Mouse (Mus musculus): ENCODE results near the gene Ms4a4c. TPM values are rescaled to one million over a fixed set of nuclear protein-coding genes. Genes with fewer than 3 reads are reported as not detected.
"Not testable (repeated sequence)": the region's sequence is repeated elsewhere in the genome, so short reads cannot be mapped to it uniquely, and the experiment has no call there.

The Ms4a4c gene
- total RNA-seq (2021), result not detected

DNA sequence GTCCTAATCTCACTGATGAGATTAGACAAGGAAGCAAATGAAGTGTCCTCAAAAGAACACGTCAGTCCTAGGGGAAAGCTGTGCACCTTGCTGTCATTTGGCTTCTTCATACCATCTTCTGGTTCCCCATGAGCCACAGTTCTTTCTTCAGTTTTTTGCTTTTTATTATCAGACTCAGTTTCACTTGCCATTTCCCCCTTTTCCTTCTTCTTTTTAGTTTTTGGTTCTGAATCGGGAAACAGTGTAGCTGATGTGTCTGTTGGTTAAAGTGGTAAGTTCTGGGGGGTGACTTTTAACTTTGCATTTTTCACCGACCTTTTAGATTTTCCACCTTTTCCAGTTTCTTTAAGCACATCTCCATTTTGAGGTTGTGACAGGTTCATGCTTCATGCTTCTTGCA is at the start of gene Ms4a4c:
Gene Ms4a4c (plus strand): TSS at position 244 of the 400 bp plus-strand sequence.
- intact Hi-C loops (cut with DNase I), result no loop called here
- DNase-seq (ENCODE audit: extremely low spot score in 1 of 2, low spot score in 2 of 2), result no peak

GRCm38 (mm10) chr19:11355730-11356129 is 48.8 kb upstream of the Ms4a4c start:
- no peak for DNase-seq (ENCODE audit: extremely low spot score in 1 of 2, low spot score in 2 of 2)
- intact Hi-C loops (cut with DNase I), result loop anchor here (5.0 kb wide), 1 partner anchor 412 kb away; no protein-coding TSS in a partner anchor

DNA sequence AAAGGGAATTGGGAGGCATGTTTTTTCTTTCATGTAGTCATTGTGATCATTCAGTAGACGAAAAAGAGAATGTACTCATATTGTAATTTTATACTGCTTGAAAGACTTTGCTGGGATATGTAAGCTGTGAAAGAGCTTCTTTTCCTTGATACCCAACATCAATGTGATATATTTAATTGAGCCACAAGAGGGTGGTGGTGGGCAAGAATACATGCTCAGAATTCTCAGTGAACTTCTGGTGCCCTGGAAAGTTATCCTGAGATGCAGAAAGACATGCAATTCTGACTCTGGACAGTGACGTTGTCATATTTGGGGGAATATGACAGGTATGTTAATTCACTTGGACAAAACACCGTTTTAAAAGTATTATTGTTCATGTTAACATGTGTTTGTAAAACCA is 44.5 kb upstream of the Ms4a4c start:
- peak in 1 of 2 experiments; percentile 4 for DNase-seq (ENCODE audit: extremely low spot score in 1 of 2, low spot score in 2 of 2)
- intact Hi-C loops (cut with DNase I), result no loop called here

DNA sequence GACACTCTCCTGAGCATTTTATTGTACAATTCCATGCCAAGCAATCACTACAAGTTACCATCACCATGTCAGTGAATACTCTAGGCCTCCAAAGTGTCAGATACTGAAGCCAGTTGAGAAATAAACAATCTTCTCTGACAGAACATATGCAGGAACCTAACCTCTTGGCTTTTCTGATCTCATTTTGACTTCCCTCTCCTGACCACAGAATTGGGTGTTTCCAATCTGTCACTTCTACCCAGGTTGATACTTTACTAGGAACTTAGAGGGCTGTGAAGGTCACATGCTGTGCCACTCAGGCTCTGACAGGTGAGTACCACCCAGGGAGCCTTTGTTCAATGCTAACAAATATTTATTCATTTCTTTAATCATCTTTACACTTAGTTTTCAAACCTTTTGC is 42.6 kb upstream of the Ms4a4c start:
- intact Hi-C loops (cut with DNase I), result no loop called here
- DNase-seq (ENCODE audit: extremely low spot score in 1 of 2, low spot score in 2 of 2), result no peak

GRCm38 (mm10) chr19:11368310-11368709 is 36.3 kb upstream of the Ms4a4c start:
- no peak for DNase-seq (ENCODE audit: extremely low spot score in 1 of 2, low spot score in 2 of 2)
- intact Hi-C loops (cut with DNase I), result no loop called here

GRCm38 (mm10) chr19:11371181-11371580 is 33.4 kb upstream of the Ms4a4c start:
- intact Hi-C loops (cut with DNase I), result no loop called here
- no peak for DNase-seq (ENCODE audit: extremely low spot score in 1 of 2, low spot score in 2 of 2)

GRCm38 (mm10) chr19:11375273-11375672 is 29.3 kb upstream of the Ms4a4c start, which contains the start of gene Ms4a4a:
TSS of gene Ms4a4a (plus strand) at chr19:11375523.
- intact Hi-C loops (cut with DNase I), result no loop called here
- no peak for DNase-seq (ENCODE audit: extremely low spot score in 1 of 2, low spot score in 2 of 2)

- DNase-seq (ENCODE audit: extremely low spot score in 1 of 2, low spot score in 2 of 2), result no peak
- intact Hi-C loops (cut with DNase I), result no loop called here
These were observed 28.2 kb upstream of the Ms4a4c start for GRCm38 (mm10) chr19:11376399-11376798.

- intact Hi-C loops (cut with DNase I), result no loop called here
- DNase-seq (ENCODE audit: extremely low spot score in 1 of 2, low spot score in 2 of 2), result no peak
These were observed 17.5 kb upstream of the Ms4a4c start for GRCm38 (mm10) chr19:11387109-11387508.

GRCm38 (mm10) chr19:11387685-11388084 is 16.9 kb upstream of the Ms4a4c start:
- intact Hi-C loops (cut with DNase I), result no loop called here
- DNase-seq (ENCODE audit: extremely low spot score in 1 of 2, low spot score in 2 of 2), result no peak

DNA sequence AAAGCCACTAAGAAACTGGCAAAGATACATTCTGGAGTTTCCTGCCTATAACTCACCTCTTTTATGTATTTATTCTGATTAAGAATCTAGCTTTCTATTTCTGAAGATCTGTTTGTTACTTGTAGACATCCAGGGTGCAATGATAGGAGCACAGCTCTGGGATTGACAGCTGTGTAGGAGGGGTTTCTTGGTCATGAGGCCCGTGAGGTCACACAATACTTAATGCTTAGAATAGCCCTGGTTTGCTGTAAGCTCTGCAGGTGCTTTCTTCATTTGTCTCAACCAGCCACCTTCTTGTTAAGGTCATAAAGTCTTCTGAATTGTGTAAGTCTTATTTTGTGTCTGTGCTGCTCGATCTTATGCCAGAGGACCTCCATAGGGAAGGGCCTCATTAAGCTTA is 15.6 kb upstream of the Ms4a4c start:
- DNase-seq (ENCODE audit: extremely low spot score in 1 of 2, low spot score in 2 of 2), result no peak
- intact Hi-C loops (cut with DNase I), result no loop called here

DNA sequence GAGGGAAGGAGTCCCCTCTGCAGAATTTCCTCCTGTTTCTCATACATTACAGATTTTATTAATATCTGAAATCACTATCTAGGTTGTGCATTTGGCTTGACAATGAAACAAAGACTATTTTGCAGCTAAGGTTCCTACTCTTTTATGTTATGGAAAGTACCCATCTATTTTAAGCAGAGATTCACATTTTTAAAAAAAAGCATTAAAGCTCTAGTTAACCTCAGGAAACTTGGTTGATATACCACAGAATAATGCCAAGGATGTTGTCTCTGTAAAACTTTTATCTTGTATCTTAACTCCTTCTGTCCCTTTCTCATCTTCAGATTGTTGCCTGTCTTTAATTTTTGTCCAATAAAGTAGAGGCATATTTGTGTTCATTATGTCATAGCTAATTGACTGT is 8.8 kb upstream of the Ms4a4c start:
- no peak for DNase-seq (ENCODE audit: extremely low spot score in 1 of 2, low spot score in 2 of 2)
- intact Hi-C loops (cut with DNase I), result no loop called here

- intact Hi-C loops (cut with DNase I), result no loop called here
- DNase-seq (ENCODE audit: extremely low spot score in 1 of 2, low spot score in 2 of 2), result no peak
These were observed 2.9 kb downstream of the Ms4a4c start for GRCm38 (mm10) chr19:11407428-11407827.

DNA sequence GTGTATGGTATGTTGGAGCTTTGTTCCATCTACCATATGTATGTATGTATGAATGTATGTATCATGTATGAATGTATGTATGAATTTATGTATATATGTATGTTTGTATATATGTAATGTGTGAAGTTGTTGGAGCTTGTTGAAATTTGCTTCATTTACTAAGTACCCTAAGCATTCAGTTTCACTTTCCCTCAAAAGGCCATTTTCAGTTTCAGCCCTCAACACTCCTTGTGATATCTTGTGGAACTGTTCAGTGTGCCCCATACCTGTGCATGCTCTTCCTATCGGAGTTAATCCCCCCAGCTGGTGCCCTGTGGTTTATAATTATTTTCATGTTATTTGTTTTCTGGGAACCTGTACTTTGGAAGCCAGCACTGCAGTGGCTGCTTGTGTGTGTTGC is 4.0 kb downstream of the Ms4a4c start:
- intact Hi-C loops (cut with DNase I), result no loop called here

DNA sequence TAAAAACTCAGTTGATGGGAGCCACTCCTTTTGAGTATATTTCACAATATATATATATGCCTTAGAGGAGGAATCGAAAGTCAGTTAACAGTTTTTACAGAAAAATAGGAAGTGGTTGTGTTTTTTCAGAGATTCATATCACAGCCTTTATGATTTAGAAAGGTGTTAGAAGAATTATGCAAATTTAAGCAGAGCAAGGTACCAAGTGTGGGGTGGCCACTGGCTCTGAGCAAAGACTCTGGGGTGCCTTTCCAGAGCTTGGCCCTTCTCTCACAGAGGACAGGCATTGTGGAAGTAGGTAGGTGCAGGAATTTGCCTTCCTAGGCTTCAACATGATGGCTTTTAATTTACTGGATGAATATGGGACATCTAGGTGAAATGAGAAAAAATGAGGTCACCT is 7.1 kb downstream of the Ms4a4c start:
- no peak for DNase-seq (ENCODE audit: extremely low spot score in 1 of 2, low spot score in 2 of 2)
- intact Hi-C loops (cut with DNase I), result no loop called here

More for the DNA sequence above, 4.0 kb downstream of the Ms4a4c start:
- no peak for DNase-seq (ENCODE audit: extremely low spot score in 1 of 2, low spot score in 2 of 2)

DNA sequence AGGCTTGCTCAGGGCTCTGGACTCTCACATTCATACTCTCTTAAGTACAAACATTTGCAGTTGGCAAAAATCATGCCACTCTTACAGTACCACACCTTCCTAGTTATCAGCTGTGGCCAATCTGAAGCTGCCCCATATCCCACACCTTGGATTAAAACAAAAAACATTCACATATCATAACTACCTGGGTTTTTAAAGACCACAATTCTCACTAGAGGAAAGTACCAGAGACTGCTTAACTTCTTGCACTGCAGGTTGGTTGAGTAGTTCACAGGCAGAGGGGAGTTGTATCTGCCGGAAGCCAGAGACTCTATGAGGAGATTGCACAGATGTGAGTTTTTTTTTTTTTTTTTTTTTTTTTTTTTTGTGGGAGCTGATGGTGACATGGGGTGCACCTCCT is 9.5 kb downstream of the Ms4a4c start:
- intact Hi-C loops (cut with DNase I), result no loop called here

DNA sequence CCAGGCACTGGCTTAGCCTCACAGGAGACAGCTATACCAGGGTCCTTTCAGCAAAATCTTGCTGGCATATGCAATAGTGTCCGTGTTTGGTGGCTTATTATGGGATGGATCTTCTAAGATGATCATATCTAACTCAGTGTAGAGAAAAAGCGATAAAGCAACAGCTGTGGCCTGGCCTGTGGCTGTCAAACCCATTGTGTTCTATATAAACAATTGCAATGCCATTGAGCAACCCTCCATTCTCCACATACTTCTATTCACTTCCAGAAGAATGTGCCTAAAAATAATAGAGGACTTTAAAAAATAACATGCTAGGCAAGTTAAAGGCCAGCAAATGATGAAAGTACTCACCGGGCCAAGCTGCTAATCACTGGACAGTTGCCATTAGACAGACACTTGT is 11.0 kb downstream of the Ms4a4c start:
- no peak for DNase-seq (ENCODE audit: extremely low spot score in 1 of 2, low spot score in 2 of 2)
- intact Hi-C loops (cut with DNase I), result no loop called here

More for the DNA sequence above, 9.5 kb downstream of the Ms4a4c start:
- DNase-seq (ENCODE audit: extremely low spot score in 1 of 2, low spot score in 2 of 2), result no peak

DNA sequence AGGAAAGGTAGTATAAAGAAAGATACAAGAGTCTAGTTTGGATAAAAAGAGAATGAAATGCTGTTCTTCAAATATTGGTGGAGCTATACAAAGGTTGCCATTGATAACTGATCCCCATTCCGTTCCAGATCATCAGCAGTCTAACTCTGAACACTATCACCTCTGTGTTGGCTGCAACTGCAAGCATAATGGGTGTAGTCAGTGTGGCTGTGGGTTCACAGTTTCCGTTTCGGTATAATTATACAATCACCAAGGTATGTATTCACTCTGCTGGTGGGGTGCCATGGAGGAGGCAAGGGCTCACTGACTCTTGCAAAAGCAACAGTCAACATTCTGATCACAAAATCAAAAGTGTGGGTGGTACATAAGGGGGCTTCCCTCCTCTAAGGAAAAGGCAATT is 14.3 kb downstream of the Ms4a4c start:
- intact Hi-C loops (cut with DNase I); DNase-seq (ENCODE audit: extremely low spot score in 1 of 2, low spot score in 2 of 2): not testable (repeated sequence)

- intact Hi-C loops (cut with DNase I); DNase-seq (ENCODE audit: extremely low spot score in 1 of 2, low spot score in 2 of 2): not testable (repeated sequence)
These were observed 26.6 kb downstream of the Ms4a4c start for GRCm38 (mm10) chr19:11431209-11431608.

DNA sequence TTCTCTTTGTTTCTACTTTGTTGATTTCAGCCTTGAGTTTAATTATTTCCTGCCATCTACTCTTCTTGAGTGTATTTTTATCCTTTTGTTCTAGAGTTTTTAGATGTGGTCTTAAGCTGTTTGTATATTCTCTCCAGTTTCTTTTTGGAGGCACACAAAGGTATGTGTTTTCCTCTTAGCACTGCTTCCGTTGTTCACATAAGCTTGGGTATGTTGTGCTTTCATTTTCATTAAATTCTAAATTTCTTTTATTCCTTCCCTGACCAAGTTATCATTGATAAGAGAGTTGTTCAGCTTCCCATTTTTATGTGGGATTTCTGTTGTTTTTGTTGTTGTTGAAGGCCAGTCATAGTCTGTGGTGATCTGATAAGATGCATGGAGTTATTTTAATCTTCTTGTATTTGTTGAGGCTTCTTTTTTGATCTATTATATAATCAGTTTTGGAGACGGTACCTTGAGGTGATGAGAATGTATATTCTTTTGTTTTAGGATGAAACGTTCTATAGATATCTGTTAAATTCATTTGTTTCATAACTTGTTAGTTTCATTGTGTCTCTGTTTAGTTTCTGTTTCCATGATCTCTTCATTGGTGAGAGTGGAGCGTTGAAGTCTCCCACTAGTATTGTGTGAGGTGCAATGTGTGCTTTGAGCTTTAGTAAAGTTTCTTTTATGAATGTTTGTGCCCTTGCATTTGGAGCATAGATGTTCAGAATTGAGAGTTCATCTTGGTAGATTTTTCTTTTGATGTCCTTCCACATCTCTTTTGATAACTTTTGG is 30.7 kb downstream of the Ms4a4c start:
- intact Hi-C loops (cut with DNase I), result no loop called here
- DNase-seq (ENCODE audit: extremely low spot score in 1 of 2, low spot score in 2 of 2), result no peak

DNA sequence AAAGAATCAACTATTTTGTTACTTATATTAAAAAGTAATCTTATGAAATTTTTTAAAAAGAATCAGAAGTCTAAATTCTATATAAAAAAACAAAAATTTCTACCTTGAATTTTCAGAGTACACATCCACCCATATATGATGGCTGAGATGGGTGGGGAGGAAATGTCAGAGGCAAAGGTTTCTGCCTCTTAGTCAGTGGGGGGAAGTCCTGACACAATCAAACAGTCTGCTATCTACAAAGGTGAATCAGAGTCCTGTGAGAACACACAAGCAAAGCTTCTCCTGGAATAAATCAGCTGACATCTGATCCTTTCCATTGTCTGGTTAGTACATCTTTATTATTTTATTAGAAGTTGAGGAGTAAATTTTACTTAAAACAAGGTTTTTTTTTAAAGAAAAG is 38.8 kb downstream of the Ms4a4c start, which contains the start of gene Ms4a4b:
Gene Ms4a4b (plus strand): TSS at position 216 of the 400 bp plus-strand sequence.
- intact Hi-C loops (cut with DNase I), result no loop called here
- DNase-seq (ENCODE audit: extremely low spot score in 1 of 2, low spot score in 2 of 2), result no peak

Measured in left cerebral cortex, postnatal 10 days (tissue).